Mouse (Mus musculus) WW6 (cell line): Measurements from ENCODE around the gene Ryr2.
"Not testable (repeated sequence)": the region's sequence is repeated elsewhere in the genome, so short reads cannot be mapped to it uniquely, and the experiment has no call there.

ENCODE experiments used
- DNase-seq: peaks from one replicate; pipeline ENCODE4 v3.0.0-alpha.2; 2013; ENCODE audit warnings: low read depth, low spot score

Ryr2 gene

GRCm38 (mm10) chr13:11549644-11550043 lies 557.1 kb downstream of the Ryr2 start:
- no peak for DNase-seq

GRCm38 (mm10) chr13:11549136-11549535 lies 557.6 kb downstream of the Ryr2 start:
- not testable (repeated sequence) for DNase-seq

- no peak for DNase-seq
Observed at GRCm38 (mm10) chr13:11545841-11546240, 560.9 kb downstream of the Ryr2 start.

GRCm38 (mm10) chr13:11542546-11542945 lies 564.2 kb downstream of the Ryr2 start:
- no peak for DNase-seq

- no peak for DNase-seq
Observed at GRCm38 (mm10) chr13:11536851-11537250, 569.9 kb downstream of the Ryr2 start.

- DNase-seq: no peak
Observed at GRCm38 (mm10) chr13:11535874-11536273, 570.9 kb downstream of the Ryr2 start.

GRCm38 (mm10) chr13:11533265-11533664 lies 573.5 kb downstream of the Ryr2 start:
- no peak for DNase-seq

GRCm38 (mm10) chr13:11532014-11532890 lies 574.5 kb downstream of the Ryr2 start:
- DNase-seq: no peak

GRCm38 (mm10) chr13:11523612-11524011 lies 583.1 kb downstream of the Ryr2 start:
- DNase-seq: no peak

- DNase-seq: no peak
Observed at GRCm38 (mm10) chr13:11520765-11521164, 586.0 kb downstream of the Ryr2 start.

- DNase-seq: no peak
Observed at GRCm38 (mm10) chr13:11511540-11512177, 595.1 kb downstream of the Ryr2 start.
